Mouse (Mus musculus): ENCODE results near the gene Cdh16.

The Cdh16 gene

DNA sequence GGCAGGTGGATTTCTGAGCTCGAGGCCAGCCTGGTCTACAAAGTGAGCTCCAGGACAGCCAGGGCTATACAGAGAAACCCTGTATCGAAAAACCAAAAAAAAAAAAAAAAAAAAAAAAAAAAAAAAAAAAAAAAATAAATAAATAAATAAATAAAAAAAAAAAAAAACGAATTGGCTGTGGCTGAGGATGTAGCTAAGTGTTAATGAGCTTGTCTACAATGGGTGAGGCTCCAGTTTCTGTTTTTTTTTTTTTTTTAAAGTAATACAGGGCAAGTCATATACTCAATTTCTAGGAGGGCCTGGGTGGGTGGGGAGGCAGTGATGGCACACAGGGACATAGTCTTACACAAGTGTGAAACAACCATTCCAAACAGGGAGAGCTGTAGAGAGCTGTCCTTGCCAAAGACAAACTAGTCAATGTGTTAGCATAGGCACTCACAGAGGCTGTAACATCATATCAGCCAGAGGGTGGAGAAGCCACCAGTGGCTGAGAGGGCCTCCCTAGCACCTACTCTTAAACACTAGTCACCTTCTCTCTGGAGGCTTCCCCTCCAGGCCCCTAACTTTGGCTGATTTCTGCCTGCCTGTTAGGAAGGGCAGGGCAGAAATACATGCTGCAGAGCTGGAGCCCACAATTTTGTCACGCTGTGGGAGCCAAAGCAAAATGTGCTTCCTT, 3.0 kb upstream of the Cdh16 start:
- in situ Hi-C loops (cut with MboI, MseI): loop anchor here (25.0 kb wide), 1 partner anchor 635 kb away; the partner anchor contains the start of genes B3gnt9, Fbxl8, Hsf4 and Tradd

DNA sequence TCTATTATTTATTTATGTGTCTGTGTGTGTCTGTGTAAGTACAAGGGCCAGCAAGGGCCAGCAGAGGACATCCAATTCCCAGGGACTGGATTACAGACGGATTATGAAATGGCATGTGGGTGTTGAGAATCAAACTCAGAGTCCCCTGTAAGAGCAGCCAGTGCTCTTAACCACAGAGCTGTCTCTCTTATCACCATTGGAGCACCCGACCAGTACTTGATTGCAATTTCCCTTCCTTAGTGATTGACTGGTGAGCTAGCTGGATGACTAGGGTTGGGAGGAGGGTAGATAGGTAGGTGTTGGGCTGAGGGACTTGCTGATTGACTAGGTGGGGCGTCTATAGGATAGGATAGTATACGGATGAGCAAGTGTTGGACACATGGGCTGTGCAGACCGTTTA, 3.4 kb downstream of the Cdh16 start:
- in situ Hi-C loops (cut with MboI, MseI): no loop called here

DNA sequence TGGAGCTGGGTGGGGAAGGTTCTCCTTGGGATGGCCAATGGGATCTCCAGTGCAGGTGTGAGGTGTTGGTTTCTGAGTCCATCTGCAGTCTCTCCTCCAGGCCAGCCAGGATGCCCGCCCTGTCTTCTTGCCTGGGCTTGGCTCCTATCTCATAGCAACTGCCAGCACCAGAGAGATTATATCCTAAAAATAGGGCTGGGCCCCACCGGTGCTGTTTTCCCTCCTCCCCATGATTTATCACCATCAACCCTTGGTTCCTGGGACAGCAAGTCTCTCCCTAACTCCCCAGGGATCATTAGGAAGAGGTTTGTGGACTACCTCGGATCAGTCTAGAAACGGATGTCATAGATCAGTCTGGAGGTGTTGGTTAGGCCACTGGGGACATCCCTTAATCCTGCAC, 11.1 kb downstream of the Cdh16 start:
- in situ Hi-C loops (cut with MboI, MseI): no loop called here

DNA sequence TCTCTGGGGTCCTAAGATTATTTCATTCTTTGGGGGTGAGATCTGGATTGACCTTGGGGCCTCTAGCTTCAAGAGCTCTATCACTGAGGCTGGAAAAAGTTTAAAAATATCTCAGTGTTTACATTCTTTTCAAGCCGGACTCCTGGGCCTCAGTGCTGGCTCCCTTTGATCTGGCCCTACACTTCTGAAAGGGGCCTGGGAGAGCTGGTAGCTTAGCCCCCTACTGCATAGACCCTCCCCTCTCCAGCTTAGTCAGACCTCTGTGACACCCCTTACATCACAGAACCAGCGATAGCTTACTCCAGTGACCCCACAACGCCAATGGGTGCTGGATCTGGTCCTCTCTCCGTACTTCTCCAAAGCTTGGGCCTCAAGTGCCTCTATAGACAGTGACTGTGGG, 12.6 kb downstream of the Cdh16 start:
- in situ Hi-C loops (cut with MboI, MseI): no loop called here

DNA sequence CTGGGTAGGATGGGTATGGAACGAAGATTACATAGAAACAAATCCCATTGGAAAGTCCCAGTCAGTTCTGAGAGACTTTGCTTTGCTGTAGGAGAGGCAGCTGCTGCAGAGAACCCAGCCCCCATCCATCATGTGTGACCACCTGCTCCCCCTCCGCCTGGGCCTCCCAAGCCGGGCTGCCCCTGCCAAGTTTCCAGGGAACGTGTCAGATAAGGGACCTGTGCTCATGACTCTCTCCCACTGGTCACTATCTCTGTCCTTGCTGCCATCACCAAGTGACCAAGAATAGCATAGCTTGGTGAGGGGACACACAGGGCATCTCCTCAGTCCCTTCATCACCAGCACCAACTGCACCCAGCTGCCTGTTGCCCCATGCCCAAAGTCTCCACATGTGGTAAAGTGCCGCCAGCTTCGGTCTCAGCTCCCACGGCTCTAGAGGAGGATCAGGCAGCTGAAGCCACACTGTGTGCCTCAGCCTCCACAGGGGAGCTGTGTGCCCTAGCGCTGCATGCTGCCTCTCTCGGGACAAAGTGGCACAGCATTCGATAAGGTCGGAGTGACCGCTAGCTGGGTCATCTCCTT, 13.9 kb downstream of the Cdh16 start:
- in situ Hi-C loops (cut with MboI, MseI): no loop called here

DNA sequence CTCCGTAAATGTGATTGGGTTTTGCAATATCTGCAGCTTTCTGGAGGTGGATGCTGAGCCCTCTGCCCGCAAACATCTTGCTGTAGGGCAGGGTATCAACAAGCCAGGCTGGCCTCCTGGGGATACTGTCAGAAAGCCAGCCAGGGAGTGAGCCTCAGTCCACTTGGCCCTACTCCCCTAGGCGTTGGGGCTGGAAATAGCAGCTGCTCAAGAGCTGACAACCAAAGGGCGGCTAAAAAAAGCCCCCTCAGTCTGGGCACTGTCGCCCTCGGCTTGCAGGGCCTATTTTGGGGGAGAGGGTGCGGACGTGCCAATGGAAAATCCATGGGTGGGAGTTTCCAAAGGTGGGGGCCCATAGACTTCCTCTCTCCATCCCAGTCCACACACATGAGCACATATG, 15.0 kb downstream of the Cdh16 start:
- in situ Hi-C loops (cut with MboI, MseI): no loop called here

DNA sequence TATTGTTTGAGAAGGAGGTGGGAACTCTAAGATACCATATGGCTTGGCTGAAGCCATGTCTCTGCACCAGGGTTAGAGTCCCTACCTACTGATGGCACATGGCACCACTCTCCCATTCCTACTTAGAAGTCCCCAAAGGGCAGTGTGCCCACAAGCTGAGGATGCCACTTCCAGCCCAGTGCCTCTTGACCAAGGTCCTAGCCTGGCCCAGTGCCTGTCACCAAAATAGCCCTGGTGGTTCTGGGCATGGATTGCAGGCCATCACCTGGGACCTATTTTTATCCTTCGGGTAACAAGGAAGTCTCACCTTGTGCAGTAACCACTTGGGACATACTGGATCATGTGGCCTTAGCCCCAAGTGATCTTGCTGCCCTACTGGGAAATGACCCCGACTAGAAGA, 16.3 kb downstream of the Cdh16 start:
- in situ Hi-C loops (cut with MboI, MseI): no loop called here

DNA sequence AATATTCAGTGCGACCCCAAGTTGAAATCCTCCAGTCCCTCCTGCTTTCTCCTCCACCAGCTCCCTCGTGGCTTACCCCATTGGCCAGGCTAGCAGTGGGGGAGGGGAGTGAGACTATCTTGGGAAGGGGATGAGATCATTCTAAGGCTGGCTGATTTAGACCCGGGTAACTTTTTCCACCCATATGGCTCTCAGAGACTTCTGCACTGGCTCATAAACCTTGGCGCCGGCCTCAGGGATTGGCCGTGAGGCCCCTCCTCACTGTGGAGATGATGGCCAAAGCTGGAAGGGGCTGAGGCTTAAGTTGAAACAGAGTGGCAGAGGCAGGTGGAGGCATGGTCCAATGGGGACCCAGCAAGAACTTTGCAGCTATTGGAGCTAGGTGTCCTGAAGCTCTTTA, 17.9 kb downstream of the Cdh16 start:
- in situ Hi-C loops (cut with MboI, MseI): no loop called here

DNA sequence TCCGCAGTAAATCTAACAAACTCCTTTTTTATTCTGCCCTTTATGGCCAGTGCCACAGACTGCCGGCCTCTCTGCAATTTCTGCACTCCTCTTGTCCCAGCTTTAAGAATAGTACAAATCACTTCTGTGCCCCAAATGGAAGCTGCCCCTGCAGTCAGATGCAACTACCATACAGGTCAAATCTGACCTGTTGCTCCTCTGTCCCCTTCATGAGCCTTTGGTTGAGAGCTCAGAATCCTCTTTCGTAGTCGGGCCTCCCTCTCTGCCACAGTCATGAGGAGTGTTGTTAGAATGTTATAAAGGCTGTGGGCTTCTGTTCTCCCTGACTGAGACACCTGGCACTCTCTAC, 21.0 kb downstream of the Cdh16 start:
- in situ Hi-C loops (cut with MboI, MseI): no loop called here

DNA sequence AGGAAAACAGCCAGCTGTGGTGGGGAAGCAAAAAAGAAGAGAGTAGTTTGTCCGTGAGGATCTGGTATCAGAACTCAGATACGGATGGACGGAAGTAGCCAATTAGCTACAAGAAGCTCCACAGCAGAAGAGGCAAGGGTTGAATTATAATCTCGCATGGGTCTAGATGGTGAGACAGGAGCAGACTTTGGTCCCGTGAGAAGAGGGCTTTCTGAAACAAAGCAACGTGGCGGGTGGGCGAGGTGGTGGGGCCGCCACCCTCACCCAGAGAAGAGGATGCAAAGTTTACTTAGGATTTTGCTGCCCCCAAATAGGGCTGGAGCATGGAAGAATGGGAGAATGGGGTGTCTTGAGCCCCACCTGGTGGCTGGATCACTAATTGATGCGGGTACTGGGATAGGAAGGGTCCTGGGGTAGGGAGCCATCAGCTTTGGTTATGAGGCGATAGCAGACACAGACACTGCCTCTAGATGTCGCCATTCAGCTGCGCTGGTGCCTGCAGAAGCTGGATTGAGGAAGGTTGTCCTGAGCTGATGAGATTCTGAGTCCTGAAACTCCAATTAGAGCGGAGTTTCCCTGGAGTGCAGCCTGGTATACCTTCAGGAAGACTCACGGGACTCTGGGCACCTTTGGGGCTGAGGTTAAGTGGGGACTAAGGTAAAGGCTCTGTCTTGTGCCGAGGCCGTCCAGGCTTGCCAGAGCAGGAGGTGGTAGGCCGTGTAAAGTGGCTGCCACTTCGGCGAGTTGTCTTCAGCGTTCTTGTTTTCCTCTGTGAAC, 21.5 kb downstream of the Cdh16 start:
- in situ Hi-C loops (cut with MboI, MseI): no loop called here

DNA sequence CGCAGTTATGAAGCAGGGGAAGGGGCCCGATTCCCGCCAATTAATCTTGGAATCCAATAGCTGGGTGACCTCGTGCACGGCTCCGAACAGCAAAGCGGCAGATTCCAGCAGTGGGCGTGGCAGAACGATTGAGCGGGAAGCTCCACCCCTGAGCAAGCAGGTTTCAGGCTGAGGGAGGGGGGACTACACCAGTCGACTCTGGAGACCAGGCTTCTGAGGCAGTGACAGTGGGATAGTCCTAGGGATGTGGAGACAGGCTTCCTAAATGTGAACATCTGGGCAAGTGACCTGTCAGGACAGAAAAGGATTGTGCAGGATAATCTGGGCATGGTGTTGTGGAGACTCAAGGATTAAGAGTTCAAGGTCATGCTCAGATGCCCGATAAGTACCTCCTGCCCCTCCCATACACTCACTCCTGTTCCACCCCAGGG, 22.2 kb downstream of the Cdh16 start:
- in situ Hi-C loops (cut with MboI, MseI): no loop called here

DNA sequence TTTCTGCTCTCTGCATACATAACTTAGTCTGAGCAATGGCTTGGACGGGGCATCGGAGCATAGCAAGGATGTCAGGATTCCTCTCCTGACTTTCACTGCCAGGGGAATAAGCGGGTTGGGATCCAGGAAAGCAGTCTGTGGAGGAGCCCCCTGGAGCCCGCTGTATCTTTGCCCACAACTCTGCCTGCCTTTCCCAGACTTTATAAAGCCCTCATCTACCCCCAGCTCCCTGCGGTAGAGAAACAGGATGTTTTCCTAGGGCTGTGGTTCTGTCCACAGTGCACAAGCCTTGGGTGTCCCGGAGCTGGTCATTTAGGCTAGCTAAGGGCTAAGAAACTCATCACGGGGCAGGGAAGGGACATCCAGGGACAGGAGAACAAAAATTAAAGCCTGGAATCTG, 22.8 kb downstream of the Cdh16 start:
- in situ Hi-C loops (cut with MboI, MseI): no loop called here

DNA sequence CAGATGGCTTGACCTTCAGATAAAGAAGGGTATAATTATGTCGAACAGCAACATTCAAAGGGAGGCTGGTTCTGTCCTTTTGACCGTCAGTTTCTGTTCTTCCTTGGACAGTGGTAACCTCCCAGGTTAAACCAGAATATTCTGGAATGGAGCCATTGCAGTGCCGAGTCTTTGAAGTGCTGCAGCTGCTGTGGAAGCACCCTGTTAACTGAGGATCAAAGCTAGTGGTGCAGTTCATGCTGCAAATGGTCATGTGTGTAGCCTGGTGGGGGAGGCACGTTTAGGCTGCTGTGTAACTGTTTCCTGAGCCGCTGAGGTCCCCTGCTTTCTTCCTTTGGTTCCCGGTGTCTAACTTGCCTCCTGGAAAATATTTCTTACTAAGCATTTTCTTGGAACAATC, 25.7 kb downstream of the Cdh16 start:
- in situ Hi-C loops (cut with MboI, MseI): no loop called here

DNA sequence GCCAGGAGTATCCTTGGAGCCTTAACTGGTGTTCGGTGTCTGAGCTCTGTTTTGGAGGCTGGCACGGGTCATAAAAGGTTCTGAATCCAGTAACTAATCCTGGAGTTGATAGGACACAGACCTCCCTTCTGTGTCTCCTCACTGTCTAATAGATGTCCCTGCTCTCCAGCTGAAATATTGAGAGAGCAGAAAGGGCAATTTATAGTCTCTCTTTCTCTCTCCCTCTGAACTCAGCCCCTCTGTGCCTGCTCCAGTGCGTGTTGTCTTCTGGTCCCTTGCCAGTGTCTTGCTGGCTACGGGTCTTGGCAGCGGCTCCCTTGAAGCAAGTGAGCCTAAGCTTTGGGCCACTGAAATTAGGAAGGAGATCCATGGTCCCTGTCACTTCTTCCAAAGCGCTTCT, 26.5 kb downstream of the Cdh16 start:
- in situ Hi-C loops (cut with MboI, MseI): no loop called here

DNA sequence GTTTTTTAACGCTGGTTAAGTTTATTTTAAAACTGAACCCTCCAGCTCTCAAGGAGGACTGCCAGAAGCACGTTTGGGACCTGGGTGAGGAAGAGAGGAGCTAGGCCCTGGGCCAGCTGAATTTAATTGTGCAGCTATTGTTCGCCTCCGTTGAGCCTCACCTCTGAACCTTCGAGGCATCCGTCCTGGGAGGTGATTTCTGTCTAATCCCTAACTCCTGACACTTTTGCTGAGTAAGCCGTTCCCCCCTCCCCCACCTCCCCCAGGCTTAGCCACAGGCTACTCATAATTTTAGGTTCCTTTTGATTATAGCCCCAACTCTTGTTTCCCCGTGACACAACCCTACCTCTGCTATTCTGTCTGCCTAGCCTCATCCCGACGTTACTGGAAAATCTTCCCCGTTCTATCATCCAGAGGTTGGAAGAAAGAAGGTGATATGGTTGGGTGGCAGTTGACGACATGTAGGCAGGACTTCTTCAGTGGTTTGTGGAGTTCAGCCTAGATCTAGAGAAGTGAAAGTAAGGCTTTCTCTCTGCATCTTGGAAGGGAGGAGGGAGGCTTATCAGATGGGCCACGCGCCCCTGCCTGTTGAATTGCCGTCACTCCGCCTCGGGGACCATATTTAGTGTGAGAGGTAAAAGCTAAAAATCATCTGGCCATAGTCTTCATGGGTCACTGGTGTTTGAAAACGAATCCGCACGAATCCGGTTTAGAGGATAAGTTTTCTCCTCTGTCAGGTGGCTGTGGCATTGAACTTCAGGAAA, 28.2 kb downstream of the Cdh16 start:
- in situ Hi-C loops (cut with MboI, MseI): no loop called here

DNA sequence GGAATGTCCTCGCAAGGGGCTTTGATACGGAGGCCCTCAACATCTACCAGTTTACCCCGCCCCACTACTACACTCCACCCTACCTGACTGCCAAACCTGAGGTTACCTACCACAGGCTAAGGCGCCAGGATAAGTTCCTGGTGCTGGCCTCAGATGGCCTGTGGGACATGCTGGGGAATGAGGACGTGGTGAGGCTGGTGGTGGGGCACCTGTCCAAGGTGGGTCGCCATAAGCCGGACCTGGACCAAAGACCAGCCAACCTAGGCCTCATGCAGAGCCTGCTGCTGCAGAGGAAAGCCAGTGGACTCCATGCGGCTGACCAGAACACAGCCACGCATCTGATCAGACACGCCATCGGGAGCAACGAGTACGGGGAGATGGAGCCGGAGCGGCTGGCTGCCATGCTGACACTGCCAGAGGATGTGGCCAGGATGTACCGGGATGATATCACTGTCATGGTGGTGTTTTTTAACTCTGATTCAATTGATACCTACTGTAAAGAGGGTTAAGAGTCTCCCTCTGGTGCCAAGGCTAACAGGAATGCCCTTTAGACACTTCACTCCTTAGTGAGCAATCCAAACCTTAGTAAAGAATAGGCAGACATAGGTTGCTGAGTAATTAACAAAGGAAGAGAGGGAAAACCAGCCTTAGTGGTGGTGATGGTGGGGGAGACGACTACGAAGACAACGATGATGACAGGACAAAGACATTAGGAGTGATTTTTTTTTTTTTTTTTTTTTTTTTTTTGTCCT, 29.4 kb downstream of the Cdh16 start:
- in situ Hi-C loops (cut with MboI, MseI): no loop called here

DNA sequence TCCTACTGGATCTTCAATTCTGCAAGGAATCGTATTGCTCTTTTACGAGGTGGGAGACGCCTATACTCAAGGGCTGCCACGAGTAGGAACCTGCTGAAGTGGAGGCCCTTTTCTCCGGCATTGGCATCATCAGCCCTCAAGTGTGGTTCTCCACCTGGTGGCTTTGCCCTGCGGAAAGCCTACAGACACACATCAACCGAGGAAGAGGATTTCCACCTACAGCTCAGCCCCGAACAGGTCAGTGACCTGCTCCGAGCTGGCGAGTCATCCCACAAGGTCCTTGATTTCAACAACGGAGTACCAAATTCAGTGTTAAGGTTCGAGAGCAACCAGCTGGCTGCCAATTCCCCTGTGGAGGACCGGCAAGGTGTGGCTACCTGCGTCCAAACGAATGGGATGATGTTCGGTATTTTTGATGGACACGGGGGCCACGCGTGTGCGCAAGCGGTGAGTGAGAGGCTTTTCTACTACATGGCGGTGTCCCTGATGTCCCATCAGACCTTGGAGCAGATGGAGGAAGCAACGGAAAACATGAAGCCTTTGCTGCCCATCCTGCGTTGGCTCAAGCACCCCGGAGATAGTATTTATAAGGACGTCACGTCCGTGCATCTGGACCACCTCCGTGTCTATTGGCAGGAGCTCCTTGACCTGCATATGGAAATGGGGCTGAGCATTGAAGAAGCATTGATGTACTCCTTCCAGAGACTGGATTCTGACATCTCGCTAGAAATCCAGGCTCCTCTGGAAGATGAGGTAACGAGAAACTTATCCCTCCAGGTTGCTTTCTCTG, 30.5 kb downstream of the Cdh16 start:
- in situ Hi-C loops (cut with MboI, MseI): no loop called here

DNA sequence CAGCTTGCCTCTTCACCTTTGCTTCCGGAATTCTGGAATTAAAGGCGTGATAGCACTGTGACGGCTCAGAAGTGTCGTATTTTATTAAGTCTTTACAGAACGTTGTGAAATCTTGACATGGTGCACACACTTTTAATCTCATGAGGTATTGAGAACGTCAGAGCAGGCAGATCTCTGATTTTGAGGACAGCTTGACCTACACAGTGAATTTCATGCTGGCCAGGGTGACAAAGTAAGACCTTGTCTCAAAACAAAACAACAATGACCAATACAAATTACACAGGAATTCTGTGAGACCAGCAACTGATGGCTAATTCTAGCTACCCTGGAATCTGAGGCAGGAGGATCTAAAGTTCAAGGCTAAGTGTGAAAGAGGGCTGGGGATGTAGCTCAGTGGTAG, 31.6 kb downstream of the Cdh16 start:
- in situ Hi-C loops (cut with MboI, MseI): no loop called here

DNA sequence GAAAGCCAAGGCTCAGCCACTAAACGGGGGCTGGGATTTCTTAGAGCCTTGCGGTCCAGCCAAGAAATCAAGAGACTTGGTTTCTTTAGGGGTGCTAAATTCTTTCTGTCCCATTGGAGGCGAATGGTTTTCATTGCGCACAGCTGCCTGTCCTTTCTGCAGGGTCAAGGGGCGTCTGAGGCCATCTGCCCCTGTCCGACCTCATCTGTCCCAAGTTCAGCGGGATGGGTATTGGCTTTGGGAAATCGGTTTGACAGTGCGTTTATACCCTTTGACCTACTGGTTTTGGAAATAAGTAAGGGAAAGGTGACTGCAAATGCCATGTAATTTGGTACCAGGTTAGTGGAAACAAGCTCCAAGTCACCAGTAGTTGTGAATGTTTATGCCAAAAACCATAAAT, 32.3 kb downstream of the Cdh16 start:
- in situ Hi-C loops (cut with MboI, MseI): no loop called here

DNA sequence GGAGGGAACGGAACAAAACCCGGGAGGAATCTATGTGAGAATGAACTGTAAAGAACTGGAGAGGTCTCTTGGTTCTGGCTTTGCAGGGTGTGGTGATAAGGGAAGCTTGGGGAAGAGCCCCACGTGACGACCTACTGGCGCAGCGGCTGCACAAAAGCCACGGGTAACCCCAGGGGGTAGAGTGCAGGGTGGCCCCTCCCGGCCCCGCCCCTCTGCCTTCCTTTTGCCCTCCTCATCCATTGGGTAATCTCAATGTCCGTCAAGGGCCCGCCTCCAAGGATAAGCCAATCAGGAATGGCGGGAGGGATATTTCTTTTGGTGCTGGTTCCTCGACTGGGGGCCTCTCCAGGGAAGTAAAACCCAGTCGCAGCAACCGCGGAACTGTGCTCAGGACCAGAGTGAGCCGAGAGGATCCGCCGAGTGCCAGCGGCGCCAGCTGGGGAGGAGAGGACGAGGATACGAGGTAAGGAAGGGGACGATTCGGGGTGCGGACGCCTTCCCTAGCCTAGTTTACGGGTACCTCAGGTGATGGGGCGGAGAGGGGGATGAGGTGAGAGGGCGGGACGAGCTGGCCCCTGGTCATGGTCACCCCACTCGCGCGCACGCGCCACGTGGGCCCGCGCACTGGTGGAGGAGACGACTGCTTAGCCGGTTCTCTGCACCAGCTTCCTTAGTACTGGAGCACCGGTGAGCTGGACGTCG, 32.9 kb downstream of the Cdh16 start, which contains the start of gene Pdp2:
Gene Pdp2, plus strand, starts transcription at position 319 of the 702 bp plus-strand sequence.
- in situ Hi-C loops (cut with MboI, MseI): no loop called here

All from T-helper 1 cell (primary cell).